Mouse (Mus musculus): ENCODE data around the gene Slc25a3. TPM values are rescaled to one million over a fixed set of nuclear protein-coding genes. Genes with fewer than 3 reads are reported as not detected.

The Slc25a3 gene
- polyA plus RNA-seq, 1 experiment from 2014 or later: 448 TPM

DNA sequence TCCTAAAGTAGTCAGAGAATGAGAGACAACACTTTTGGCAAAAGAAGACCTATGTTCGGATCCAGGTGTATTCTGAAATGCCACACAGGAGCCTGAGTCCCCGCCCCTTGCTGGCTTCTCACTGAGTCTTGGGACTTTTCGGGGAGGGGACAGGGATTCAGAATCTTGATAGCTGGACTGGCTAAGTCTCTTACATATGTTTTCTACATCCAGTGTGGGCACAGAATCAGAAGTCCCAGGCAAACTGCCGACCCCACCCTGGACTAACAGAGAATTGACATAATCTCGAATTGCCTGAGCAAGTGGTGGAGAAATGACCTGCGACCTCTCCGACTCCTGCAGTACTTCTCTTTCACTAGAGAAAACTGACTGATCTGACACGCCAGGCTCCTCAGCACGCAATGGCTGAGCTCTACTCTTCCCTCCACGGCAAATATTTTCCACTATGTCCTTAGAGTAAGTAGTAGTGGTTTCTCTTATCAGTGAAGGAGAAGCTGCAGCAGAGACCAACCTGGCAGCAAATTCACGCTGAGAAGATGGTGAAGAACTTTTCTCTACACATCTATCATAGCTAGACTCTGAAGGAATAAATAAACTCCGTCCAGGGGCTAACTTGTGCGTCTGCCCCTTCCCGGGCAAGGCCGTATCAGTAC is 38.8 kb upstream of the Slc25a3 start:
- H3K9me3 ChIP-seq: no peaks in the 10 kb centered on the region
- no peaks in the 10 kb centered on the region for H3K27me3 ChIP-seq
- no peak overlapping the region for H3K4me3 ChIP-seq
- H3K4me2 ChIP-seq (replicated peaks): no peak overlapping the region
- peaks cover 70% of the 10 kb centered on the region for H3K36me3 ChIP-seq
- WGBS: 91% methylated on average over 15 of the region's 15 CpGs
- H3K4me1 ChIP-seq: peaks cover 8% of the 10 kb centered on the region
- no peak overlapping the region for H3K9ac ChIP-seq
- ATAC-seq (ENCODE audit: low FRiP score, low read depth): no peak
- no peak overlapping the region for H3K27ac ChIP-seq

DNA sequence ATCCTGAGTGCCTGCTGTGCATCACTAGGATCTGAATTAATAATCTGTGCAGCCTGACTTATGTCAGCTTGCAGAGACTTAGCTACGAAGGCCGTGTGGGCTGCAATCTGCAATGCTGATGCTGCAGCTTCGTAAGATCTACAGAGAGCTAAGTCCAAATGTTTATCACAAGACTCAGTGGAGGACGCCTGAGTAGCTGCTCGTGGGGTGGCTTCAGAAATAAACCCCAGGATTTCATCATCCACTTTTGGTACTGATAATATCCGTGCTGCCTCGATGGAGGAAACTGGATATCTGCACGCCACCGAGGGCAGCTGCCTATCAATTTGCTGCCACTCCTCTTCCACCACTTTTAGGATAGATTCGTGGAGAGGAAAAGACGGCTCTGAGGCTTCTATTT is 38.2 kb upstream of the Slc25a3 start:
- Histone ChIP-seq H3K27ac (no peak overlapping the region), H3K36me3 (peaks cover 75% of the 10 kb centered on the region), H3K4me3 (no peak overlapping the region), H3K27me3 (no peaks in the 10 kb centered on the region), H3K9me3 (no peaks in the 10 kb centered on the region), H3K4me1 (peaks cover 3% of the 10 kb centered on the region; the same call in 1 of the 2 replicates), H3K9ac (no peak overlapping the region), H3K4me2 (replicated peaks) (no peak overlapping the region)
- WGBS: 93% methylated on average over 11 of the region's 11 CpGs
- ATAC-seq (ENCODE audit: low FRiP score, low read depth): no peak

DNA sequence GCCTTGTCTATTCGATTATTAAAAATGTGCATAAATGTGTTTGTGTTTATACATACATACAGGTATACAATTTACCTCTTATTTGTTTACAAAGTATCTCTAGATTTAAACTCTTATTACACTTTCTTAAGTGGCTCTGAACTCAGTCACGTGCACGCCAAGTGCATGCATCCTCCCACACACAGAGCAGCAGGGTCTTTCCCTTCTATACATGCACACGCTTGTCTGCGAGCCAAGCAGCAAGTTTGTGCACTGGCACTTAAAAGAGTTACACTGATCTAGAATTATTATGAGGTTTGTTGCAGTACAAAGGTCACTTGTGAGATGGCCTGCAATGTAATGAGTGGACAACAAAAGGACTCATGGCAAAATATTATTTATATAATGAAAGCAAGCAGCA is 37.1 kb upstream of the Slc25a3 start:
- WGBS: 94% methylated on average over 5 of the region's 5 CpGs
- H3K9ac ChIP-seq: no peak overlapping the region
- no peak overlapping the region for H3K4me2 ChIP-seq (replicated peaks)
- H3K27ac ChIP-seq: no peak overlapping the region
- no peak overlapping the region for H3K4me3 ChIP-seq
- no peaks in the 10 kb centered on the region for H3K9me3 ChIP-seq
- H3K27me3 ChIP-seq: no peaks in the 10 kb centered on the region
- no peak for ATAC-seq (ENCODE audit: low FRiP score, low read depth)
- H3K36me3 ChIP-seq: peaks cover 82% of the 10 kb centered on the region
- no peaks in the 10 kb centered on the region for H3K4me1 ChIP-seq

DNA sequence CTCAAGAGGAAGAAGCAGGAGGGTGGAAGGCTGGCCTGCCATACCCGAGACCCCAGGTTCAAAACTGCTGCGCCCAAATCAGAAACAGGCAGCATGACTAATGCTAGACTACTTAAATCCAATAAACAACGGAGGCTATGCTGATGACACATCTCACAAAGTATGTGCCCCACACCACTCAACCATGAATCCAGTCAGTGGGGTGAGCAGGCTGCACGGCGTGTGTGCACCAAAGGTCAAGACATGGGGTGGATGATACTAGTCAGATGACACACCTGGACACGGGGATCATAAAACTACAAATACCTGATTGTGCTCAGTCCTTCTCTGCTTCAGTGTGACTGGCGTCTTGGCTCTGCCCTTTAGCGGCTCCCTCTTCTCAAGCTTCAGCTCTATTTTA is 34.6 kb upstream of the Slc25a3 start:
- Histone ChIP-seq H3K9ac (no peak overlapping the region), H3K27me3 (no peaks in the 10 kb centered on the region), H3K9me3 (no peaks in the 10 kb centered on the region), H3K4me1 (no peaks in the 10 kb centered on the region), H3K27ac (no peak overlapping the region), H3K36me3 (peaks cover 90% of the 10 kb centered on the region), H3K4me3 (no peak overlapping the region), H3K4me2 (replicated peaks) (no peak overlapping the region)
- no peak for ATAC-seq (ENCODE audit: low FRiP score, low read depth)
- 78% methylated on average over 8 of the region's 8 CpGs for WGBS

DNA sequence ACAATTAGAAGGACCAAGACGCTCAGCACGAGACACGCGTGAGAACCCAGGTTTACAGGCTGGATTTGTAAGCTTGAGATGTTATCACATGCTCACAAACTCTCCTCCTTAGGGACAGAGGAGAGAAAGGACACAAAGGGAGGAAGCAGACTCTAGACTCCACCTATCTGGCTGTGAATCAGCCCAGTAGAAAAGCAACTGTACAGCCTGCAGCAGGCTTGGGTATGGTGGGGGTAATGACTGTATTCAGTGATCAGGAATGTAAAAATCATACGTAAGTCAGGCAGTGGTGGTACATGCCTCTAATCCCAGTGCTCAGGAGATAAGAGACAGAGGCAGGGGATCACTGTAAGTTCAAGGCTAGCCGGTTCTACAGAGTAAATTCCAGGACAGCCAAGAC is 32.5 kb upstream of the Slc25a3 start:
- no peaks in the 10 kb centered on the region for H3K9me3 ChIP-seq
- no peak overlapping the region for H3K4me3 ChIP-seq
- no peaks in the 10 kb centered on the region for H3K4me1 ChIP-seq
- WGBS: 90% methylated on average over 6 of the region's 6 CpGs
- no peak overlapping the region for H3K27ac ChIP-seq
- no peak overlapping the region for H3K9ac ChIP-seq
- no peak for ATAC-seq (ENCODE audit: low FRiP score, low read depth)
- H3K36me3 ChIP-seq: peaks cover 88% of the 10 kb centered on the region
- H3K27me3 ChIP-seq: no peaks in the 10 kb centered on the region
- H3K4me2 ChIP-seq (replicated peaks): no peak overlapping the region

DNA sequence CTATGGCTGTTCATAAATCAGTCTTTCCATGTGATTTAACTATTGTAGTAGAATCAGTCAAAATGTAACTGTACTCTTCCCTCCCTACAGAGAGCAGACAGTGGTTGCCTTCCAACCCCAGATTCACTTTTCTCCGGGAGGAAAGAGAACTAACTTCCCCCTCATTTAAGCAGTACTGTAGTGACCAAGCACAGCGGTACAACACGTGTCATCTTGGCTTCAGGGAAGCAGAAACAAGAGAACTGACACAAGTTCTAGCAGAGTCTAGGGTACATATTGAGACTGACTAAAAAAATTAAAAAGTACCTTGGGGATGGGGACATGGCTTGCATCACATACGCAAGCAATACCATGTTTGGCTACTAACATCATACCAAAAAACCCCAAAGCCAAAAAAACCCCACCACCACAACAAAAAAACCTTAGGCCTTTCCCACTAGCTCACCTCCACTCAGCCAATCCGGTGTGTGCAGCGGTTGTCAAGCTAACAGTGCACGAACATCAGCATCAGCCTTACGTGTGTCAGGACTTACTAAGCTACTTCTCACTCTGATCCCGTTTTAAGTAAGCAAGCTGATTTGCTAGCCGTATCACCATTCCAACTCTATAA is 30.1 kb upstream of the Slc25a3 start:
- WGBS: 90% methylated on average over 10 of the region's 10 CpGs
- no peaks in the 10 kb centered on the region for H3K9me3 ChIP-seq
- no peak for ATAC-seq (ENCODE audit: low FRiP score, low read depth)
- H3K36me3 ChIP-seq: peaks cover 92% of the 10 kb centered on the region
- no peak overlapping the region for H3K4me3 ChIP-seq
- no peak overlapping the region for H3K4me2 ChIP-seq (replicated peaks)
- no peak overlapping the region for H3K27ac ChIP-seq
- no peak overlapping the region for H3K9ac ChIP-seq
- no peaks in the 10 kb centered on the region for H3K27me3 ChIP-seq
- H3K4me1 ChIP-seq: no peaks in the 10 kb centered on the region

DNA sequence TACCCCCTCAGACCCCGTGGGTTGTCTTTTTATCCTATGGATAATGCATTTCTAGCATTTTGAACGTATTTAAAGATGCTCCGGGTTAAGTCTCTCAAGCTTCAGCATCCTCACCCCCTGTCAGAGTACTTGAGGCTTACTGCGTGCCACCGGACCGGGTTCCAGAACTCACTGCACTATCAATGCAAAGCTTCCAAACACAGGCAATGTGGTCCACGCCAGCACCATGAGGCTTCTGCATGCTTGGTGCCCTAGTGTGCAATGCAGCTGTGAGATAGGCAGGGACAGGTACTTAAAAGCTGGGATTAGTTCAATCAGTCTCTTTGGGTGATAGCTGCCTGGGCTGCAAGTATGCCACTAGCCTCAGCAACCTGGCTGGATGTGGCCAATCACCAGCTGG is 21.6 kb upstream of the Slc25a3 start:
- no peaks in the 10 kb centered on the region for H3K4me1 ChIP-seq
- no peak overlapping the region for H3K9ac ChIP-seq
- H3K27me3 ChIP-seq: no peaks in the 10 kb centered on the region
- WGBS: 97% methylated on average over 7 of the region's 7 CpGs
- H3K27ac ChIP-seq: no peak overlapping the region
- H3K4me3 ChIP-seq: no peak overlapping the region
- no peak for ATAC-seq (ENCODE audit: low FRiP score, low read depth)
- H3K4me2 ChIP-seq (replicated peaks): no peak overlapping the region
- H3K36me3 ChIP-seq: peaks cover 48% of the 10 kb centered on the region
- no peaks in the 10 kb centered on the region for H3K9me3 ChIP-seq

DNA sequence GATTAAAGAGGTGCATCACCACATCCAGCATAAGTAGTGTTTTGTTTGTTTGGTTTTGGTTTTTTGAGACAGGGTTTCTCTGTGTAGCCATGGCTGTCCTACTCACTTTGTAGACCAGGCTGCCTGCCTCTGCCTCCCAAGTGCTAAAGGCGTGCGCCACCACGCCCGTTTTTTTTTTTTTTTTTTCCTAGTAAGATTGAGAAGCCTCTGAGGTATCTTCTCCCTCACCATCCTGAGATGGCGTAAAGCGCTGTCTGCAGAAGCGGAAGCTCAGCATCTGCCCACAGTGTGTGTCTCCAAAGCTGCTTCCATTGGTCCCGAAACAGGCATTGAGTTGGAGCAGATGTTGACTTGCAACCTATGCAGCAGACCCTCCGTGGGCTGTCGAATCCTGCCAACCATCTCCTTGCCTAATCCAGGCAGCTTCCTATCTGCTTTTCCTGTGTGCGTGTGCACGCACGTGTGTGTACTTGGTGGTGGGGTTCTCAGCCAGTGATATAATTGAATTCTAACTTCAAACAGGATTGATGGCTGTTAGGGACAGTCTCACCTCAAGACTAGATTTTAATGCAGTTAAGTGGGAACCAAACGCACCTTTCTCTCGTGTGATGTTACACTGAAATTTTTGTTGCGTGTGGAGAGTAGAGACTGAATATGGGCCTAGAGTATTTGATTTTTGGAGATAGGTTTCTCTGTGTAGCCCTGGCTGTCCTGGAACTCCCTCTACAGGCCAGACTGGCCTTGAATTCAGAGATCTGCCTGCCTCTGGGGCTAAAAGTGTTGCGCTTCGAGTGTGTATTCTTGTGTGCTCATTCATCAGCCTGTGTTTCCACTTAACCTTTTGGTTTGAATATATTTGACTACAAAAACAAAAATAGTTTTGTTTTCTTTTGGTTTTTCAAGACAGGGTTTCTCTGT is 19.7 kb upstream of the Slc25a3 start:
- Histone ChIP-seq H3K4me2 (replicated peaks) (no peak overlapping the region), H3K9ac (no peak overlapping the region), H3K9me3 (no peaks in the 10 kb centered on the region), H3K27me3 (no peaks in the 10 kb centered on the region), H3K27ac (no peak overlapping the region; the same call in 1 of the 2 replicates), H3K4me3 (no peak overlapping the region), H3K36me3 (peaks cover 30% of the 10 kb centered on the region), H3K4me1 (no peaks in the 10 kb centered on the region)
- ATAC-seq (ENCODE audit: low FRiP score, low read depth): no peak
- WGBS: 72% methylated on average over 18 of the region's 18 CpGs

DNA sequence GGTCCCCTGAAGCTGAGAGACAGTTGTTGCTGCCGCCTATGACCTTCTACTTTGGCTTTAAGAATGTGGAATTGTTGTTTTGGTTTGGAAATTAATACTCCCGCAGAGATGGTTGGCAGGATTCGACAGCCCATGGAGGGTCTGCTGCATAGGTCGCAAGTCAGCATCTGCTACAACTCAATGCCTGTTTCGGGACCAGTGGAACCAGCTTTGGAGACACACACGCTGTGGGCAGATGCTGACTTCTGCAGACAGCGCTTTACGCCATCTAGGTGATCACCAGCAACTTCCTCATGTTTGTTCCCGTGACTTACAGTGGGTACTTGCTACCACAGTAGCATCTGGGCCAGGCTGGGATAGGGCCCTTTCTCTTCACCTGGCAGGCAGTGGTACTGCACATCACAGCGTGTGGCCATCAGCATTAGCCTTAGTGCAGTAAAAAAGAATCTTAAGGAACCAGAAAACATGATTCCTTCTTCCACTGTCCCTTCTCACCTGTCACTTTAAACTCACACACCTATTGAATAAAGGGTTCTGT is 18.9 kb upstream of the Slc25a3 start:
- 64% methylated on average over 10 of the region's 10 CpGs for WGBS
- Histone ChIP-seq H3K9ac (no peak overlapping the region), H3K4me3 (no peak overlapping the region), H3K27ac (no peak overlapping the region; the same call in 1 of the 2 replicates), H3K4me1 (no peaks in the 10 kb centered on the region), H3K36me3 (peaks cover 26% of the 10 kb centered on the region), H3K27me3 (no peaks in the 10 kb centered on the region), H3K4me2 (replicated peaks) (no peak overlapping the region), H3K9me3 (no peaks in the 10 kb centered on the region)
- no peak for ATAC-seq (ENCODE audit: low FRiP score, low read depth)

DNA sequence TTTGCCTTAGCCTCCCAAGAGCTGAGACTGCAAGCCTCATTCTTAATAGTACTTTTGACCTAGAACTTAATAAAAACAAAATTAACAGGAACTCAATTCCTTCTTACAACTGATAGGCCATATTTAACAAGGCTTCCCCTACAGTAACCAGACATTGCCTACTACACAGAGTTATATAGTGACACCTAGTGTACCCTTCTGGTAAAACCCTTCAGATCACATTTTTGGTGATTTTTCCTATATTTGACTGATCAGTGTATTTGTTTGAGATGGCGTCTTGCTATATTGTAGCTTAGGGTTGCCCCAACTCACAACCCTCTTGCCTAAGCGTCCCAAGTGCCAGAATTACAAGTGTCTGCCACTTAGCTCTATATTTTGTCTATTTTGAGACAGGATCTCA is 17.7 kb upstream of the Slc25a3 start:
- H3K27me3 ChIP-seq: no peaks in the 10 kb centered on the region
- ATAC-seq (ENCODE audit: low FRiP score, low read depth): no peak

DNA sequence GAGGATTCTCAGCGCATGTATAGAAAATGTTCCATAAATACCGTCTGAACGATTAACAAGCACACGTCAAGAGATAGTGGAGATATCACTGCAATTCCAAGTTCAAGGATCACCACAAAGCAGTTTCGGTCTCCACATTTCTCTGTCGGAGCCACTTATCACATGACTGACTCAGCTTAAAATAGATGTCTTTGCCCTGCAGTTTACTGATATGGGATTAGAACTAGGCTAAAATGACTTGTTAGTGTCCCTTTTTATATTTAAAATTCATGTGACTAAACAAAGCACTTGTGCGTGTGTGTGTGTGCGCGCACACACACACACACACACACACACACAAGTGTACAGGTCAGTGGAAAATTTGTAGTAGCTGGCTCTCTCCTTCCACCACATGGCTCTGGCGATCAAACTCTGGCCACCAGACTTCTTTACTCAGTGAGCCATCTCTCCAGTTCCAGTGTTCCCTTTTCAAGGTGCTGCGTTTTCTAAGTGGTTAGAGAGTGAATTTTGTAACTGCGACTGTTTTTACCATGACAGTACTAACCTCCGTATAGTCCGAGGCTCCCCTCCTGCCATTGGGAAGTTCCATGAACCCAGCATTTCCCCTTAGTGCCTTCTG is 15.4 kb upstream of the Slc25a3 start:
- H3K4me2 ChIP-seq (replicated peaks): no peak overlapping the region
- no peaks in the 10 kb centered on the region for H3K27me3 ChIP-seq
- no peak overlapping the region for H3K4me3 ChIP-seq
- no peak for ATAC-seq (ENCODE audit: low FRiP score, low read depth)
- no peaks in the 10 kb centered on the region for H3K36me3 ChIP-seq
- WGBS: 92% methylated on average over 14 of the region's 14 CpGs
- no peak overlapping the region for H3K27ac ChIP-seq
- H3K4me1 ChIP-seq: no peaks in the 10 kb centered on the region
- no peaks in the 10 kb centered on the region for H3K9me3 ChIP-seq
- H3K9ac ChIP-seq: no peak overlapping the region

More for the DNA sequence above, 17.7 kb upstream of the Slc25a3 start:
- Histone ChIP-seq H3K36me3 (peaks cover 16% of the 10 kb centered on the region), H3K9me3 (no peaks in the 10 kb centered on the region), H3K4me3 (no peak overlapping the region), H3K4me1 (no peaks in the 10 kb centered on the region), H3K9ac (no peak overlapping the region), H3K27ac (no peak overlapping the region), H3K4me2 (replicated peaks) (no peak overlapping the region)
- WGBS: 42% methylated on average over 2 of the region's 2 CpGs

DNA sequence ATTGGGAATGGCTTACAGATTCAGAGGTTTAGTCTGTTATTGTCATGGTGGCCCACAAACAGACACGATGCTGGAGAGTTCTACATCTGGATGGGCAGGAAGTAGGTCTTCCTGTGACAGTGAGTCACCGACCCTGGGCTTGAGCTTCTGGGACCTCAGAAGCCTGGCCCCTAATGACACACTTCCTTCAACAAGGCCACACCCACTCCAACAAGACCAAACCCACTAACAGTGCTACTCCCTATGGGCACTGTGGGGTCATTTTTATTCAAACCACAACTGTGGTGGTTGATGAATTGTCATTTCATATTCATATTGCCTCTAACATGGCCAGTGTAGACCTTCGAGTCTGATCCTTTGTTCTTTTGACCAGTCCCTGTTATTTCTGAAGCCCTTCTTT is 14.5 kb upstream of the Slc25a3 start:
- 77% methylated on average over 3 of the region's 3 CpGs for WGBS
- H3K9me3 ChIP-seq: no peaks in the 10 kb centered on the region
- ATAC-seq (ENCODE audit: low FRiP score, low read depth): no peak

More for the DNA sequence above, 14.5 kb upstream of the Slc25a3 start:
- H3K4me1 ChIP-seq: no peaks in the 10 kb centered on the region
- H3K36me3 ChIP-seq: no peaks in the 10 kb centered on the region
- H3K9ac ChIP-seq: no peak overlapping the region
- H3K4me3 ChIP-seq: no peak overlapping the region
- no peak overlapping the region for H3K4me2 ChIP-seq (replicated peaks)
- H3K27ac ChIP-seq: no peak overlapping the region
- H3K27me3 ChIP-seq: no peaks in the 10 kb centered on the region

Measured in limb, embryonic 13.5 days (tissue).